Mouse (Mus musculus) G1E (cell line): ENCODE results near the gene March4.

Experiments
- CTCF ChIP-seq: IDR thresholded peaks from 2 replicates; pipeline ENCODE4 v1.5.1; 2012; ENCODE audit warnings: low read depth, low read length, inconsistent platforms, mixed read lengths
- GATA1 ChIP-seq: IDR thresholded peaks from 2 replicates; pipeline ENCODE4 v1.6.1; 2012; ENCODE audit warnings: borderline replicate concordance, low read length, inconsistent platforms, mixed read lengths
- POLR2AphosphoS5 ChIP-seq: IDR thresholded peaks from 2 replicates; pipeline ENCODE4 v1.6.1; 2012; ENCODE audit warnings: low read depth, low read length, inconsistent platforms; ENCODE audit not compliant: insufficient replicate concordance
- TAL1 ChIP-seq: conservative IDR thresholded peaks from 2 replicates; pipeline ENCODE4 v1.6.1; 2012; ENCODE audit warnings: low read depth, low read length, inconsistent platforms, mixed read lengths

DNA sequence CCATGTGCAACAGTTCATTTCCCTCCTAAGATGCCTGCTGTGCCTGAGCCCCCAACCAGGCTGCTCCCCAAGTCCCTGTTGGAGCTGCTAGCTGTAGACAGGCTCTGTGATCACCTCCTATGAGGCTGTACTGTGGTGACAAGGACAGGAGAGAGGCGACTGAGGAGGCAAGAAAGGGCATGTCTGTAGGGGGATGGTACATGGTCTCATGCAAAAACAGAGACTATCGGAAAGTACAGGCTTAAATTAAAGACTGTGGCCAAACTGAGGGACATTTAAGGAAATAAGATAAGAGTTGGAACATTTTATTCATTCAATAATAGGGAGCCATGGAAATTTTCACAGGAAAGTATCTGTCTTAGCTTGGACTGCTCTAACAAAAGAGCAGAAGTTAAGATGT lies 29.1 kb downstream of the March4 start:
- TF ChIP-seq CTCF, result no peak
- no peak for TF ChIP-seq POLR2AphosphoS5
- no peak for TF ChIP-seq TAL1
- no peak for TF ChIP-seq GATA1
